Mouse (Mus musculus): Measurements from ENCODE around the gene Gpcpd1. TPM values are rescaled to one million over a fixed set of nuclear protein-coding genes. Genes with fewer than 3 reads are reported as not detected.

Gene Gpcpd1
- total RNA-seq, 2 experiments from 2014 or later = 72.0 to 72.4 TPM

DNA sequence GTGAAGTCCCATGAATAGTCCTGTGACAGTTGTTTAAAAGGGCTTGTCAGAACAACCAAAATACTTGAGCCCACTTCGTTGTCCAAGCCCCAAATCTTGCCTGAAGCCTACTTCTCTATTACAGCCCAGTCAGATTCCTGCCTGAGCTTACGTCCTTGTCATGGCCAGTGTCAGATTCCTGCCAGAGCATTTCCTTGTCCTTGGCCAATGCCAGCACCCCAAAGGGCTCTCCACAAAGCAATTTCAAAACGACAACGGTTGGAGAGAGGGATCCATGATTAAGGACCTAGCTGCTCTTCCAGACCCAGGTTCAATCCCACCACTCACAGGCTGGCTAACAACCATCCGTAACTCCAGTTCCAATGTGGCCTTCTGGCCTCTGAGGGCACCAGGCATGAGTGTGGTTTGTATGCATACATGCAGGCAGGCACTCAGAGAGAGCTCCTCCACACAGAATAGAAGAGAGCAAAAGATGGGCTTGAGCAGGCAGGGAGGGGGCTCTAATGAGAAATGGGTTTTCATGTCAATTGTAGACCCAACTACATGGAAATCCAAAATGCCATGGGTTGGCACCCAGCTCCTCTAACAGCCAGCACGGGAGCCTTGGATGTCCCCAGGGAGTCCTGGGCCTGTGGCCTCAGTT, 70.2 kb downstream of the Gpcpd1 start:
- DNase-seq = no peak

DNA sequence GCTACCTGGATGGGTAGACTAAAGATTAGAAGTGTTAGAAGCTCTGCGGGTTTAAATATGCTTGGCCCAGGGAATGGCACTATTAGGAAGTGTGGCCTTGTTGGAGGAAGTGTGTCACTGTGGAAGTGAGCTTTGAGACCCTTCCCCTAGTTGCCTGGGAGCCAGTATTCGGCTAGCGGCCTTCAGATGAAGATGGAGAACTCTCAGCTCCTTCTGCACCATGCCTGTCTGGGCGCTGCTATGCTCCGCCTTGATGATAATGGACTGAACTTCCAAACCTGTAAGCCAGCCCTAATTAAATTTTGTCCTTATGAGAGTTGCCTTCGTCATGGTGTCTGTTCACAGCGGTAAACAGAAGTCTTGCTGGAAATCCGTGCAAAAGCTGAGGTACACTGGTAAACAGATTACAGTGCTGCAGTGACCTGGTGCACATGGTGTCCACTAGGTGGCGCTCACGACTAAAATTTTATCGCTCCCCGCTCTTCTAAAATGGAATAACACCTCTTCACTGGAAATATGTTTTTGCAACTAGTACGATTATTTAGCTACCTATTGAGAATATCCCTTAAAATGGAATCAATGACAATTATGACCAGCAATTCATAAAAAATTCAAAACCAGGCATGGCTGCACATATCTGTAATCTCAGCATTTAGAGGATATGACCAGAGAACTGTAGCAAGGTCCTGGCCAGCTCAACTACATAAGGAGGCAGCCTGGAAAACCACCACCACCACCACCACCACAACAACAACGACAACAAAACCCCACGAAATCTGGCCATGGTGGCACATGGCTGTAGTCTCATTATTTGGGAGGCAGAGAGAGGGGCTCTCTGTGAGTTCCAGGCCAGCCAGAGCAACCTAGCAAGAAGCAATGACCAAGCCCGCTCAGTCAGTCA, 71.1 kb downstream of the Gpcpd1 start:
- DNase-seq = peak; percentile 79

DNA sequence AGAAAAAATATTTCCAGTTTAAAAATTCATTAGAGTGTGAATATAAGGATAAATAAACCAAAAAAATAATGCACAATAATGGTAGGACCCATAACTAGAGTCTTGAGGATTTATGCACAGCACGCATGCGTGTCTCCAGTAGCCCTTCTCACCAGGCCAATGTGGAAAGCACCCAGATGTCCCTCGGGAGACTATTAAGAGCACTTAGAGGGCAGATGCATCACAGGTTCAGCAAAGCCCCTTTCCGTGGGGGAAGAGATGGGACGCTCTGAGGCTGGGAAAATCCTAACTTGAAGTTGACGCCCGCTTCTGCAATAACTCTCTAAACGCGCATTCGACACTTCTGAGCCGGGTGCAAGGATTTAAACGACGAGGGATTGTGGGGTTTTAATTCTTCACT, 71.9 kb downstream of the Gpcpd1 start:
- no peak for DNase-seq

DNA sequence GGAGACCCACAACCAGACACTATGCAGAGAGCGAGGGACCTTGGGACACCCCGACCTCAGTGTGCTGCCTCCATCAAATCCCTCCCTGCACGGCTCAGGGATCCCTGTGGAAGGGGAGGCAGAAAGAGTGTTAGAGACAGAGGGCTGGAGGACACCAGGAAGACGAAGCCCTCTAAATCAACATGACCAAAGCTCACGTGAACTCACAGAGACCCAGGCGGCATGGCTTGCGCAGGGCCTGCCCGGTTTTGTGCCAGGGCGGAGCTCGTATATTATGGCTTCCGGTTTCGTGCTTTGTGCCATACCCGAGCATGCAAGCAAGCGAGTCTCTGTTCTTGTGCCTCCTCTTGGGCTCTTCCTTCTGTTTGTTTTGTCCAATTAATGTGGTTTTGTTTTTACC, 72.5 kb downstream of the Gpcpd1 start:
- no peak for DNase-seq

DNA sequence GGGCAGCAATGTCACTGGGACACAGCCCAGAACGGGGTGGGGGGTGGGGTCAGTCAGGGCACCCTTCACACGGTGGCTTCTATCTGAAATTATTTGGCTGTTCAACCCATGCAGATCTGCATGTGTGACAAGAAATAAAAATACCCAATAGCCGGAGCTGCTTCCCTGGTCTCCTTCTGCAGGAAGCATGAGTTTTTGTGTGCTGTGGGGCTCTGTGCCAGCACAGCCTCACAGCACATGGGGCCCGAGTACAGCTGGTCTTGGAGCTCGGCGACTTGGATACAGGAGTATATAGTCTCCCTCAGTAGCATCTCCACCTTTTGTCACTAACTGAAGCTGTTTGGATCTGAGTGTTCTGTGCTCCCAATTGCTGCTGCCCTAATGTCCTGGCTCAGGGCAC, 73.2 kb downstream of the Gpcpd1 start:
- no peak for DNase-seq

DNA sequence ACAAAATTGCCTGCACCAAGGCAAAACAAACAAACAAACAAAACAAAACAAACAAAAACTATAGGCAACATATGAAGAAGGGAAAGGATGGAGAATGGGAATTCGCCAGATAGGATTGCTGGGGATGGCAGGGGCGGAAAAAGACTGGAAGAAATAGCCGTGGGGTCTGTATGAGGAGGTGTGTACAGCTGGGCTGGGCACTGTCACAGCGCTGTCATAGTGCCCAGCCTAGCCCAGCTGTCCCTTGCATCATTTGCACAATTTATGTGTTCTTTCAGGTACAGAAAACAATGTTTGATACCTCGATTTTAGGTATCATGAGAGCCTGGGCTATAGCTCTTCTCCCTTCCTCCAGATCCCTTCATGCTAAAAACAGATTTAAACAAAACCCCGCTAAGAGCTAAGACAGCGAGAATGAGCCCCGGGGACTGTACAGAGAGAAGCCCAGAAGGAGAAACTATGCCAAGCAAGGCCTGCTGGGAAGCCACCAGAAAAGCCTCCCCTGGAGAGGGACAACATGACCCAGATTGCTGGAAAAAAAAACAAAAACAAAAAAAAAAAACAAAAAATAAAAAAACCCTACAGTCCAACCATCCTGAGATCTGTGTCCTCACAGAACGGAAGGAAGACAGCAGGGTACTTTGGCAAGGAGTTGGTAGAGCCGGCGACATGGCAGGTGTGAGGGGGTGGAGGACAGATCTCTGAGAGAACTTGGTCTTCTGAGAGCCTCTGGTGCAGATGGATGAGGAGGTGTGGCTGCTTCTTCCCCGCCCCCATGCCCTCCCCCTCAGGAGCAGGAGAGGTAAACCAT, 74.0 kb downstream of the Gpcpd1 start:
- no peak for DNase-seq

DNA sequence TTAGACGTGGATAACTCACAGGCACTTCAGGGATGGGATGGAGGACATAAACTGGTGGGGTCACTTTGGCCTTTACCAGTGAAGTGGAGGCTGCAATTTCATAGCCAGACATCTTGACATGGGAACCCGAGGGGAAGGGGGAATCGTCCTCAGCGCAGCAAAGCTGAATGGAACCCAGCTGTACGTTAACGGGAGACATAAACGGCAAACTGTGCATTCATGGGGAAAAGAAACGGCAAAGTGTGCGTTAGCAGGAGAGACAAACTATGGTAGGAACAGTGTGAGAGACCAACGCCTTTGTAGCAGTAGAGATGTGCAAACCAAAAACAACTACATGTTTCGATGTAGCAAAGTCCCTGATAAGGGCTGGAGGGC, 74.6 kb downstream of the Gpcpd1 start:
- DNase-seq = no peak

DNA sequence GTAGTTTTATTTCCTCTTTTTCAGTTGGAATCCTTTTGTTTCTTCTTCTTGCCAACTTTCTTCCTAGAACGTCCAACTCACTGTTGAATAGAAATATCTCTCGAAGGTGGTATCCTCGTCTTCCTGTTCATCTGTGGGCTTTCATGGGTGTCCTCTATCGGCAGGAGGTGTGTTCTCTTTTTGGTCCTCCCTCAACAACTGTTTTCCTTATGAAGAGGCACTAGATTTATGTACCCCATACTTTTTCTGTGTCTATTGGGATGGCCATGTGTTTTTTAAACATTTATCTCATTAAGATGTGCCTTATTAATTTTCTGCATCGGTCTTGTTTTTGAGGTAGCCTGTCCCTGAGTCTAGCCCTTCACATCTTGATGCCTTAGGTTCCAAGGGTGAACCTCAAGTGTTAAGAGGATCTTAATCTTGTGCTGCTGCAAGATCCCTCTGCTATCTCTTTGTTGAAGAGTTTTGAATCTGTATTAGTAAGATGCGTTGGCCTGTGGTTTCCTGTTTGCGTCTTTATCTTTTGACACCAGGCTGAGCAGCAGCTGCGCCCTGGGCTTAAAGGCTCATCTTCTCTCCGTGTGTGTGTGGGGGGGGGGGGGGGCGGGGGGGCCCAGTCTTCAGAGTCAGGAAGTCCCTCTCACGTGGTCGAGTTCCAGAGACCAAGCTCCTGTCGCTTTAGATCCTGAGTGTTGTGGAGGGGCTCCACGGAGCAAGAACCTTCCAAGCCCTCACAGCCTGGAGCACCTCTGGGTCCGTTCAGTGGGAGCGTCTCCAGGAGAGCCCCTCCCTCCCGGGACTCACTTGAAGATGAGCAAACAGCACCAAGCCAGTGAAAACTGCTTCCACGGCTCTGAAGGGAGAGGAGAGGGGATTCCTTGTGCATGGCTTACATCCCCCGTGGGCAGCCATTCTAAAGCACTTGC, 75.2 kb downstream of the Gpcpd1 start:
- no peak for DNase-seq

DNA sequence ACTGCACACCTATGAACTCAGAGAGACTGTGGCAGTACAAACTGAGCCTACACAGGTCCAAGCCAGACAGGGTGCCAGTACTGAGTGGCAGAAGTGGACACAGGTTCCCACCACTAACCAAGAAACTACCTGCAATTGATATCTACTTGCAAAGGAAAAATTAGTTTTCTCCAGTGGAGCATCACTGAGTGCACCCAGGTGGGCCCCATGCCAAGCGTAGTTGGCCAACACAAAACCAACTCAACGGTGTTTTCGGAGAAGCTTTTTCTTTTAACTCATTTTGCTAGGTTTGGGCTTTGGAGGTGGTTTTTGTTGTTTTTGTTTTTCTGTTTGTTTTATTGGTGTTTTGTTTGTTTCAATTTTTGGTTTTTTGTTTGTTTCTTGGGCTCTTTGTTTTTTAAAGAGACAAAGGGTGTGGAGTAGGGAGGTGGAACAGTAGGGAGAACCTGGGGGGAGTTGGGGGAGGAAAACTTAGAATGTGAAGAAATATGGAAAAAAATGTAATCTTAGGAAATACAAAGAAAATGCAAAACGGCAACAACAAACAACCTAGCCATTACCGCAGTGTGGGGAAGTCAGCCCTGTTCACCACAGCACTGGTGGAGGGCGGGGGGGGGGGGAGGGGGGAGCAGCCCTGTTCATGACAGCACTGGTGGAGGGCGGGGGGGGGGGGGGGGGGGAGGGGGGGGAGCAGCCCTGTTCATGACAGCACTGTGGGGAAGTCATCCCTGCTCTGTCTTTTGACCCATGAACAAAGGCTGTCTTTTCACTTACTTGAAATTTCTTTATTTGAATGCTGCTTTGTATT, 76.3 kb downstream of the Gpcpd1 start:
- no peak for DNase-seq

DNA sequence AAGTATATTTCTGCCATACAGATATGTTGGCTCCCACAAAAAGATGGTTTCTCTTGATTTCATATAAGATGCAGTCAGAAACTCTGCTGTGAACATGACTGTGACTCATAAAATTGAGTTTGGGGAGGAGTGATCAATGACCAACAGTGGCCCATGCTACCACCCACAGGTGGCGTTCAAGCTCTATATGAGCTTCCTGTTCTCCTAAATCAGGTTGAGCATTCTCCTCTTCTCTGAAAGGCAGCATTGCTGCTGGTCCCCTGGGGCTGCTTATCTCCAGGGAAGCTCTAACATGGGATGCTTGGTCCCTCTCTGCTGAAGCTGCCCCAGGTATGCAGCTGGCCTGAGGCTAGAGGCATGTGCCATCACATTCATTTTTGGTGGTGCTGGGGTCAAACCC, 77.8 kb downstream of the Gpcpd1 start:
- no peak for DNase-seq

DNA sequence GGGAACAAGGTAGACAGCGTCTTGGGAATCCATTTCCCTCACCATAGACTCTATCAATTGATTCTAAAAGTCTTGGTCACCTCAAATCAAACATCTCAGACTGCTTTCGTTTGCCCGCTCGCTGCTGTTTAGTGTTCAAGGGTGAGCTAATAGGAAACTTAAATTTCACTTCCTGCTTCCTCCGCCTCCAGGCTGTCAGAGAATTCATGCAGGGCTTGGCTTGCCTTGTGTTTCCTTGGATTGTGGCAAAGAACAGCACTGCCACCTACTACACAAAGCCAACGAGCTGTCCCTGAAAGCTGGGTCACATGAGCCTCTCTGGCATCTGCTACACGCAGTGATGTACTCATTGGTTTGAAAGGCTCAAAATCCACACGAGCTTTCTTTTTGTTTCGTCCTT, 78.3 kb downstream of the Gpcpd1 start:
- DNase-seq = no peak

DNA sequence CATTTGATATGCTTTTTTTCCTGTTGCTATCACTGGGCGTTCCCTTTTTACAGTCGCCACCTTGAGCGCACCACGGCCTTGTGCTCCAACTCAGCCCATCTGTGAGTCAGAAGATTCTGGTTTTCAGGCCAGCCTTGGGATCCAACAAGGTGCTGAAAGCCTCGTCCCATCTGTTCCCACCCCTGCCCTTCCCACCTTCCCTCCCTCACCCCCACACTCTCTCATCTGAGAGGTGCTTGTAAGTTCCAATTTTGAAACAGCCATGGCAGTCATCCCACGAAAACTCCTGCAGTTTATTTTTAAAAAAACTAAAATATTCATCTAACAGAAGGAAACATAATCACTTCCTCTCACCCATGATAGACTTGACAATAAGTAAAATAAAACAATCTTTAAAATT, 80.0 kb downstream of the Gpcpd1 start:
- DNase-seq = no peak

DNA sequence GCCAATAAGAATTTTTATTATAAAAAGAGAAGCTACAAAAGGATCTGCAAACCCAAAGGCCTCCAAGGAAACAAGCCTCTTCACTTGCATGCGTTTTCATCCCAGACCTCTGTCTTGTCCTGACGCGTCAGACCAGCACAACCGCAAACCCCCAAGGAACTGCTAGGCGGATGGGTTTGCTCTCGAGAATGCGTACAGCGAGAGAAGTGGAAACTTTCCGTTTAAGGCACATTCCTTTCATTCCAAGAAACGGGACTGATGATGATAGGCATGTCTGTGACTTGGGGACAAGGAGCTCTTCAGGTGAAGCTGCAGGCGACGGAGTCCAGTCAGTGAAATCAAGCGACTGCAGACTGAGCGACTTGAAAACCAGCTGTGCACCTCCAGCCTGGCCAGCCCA, 80.4 kb downstream of the Gpcpd1 start:
- DNase-seq = no peak

DNA sequence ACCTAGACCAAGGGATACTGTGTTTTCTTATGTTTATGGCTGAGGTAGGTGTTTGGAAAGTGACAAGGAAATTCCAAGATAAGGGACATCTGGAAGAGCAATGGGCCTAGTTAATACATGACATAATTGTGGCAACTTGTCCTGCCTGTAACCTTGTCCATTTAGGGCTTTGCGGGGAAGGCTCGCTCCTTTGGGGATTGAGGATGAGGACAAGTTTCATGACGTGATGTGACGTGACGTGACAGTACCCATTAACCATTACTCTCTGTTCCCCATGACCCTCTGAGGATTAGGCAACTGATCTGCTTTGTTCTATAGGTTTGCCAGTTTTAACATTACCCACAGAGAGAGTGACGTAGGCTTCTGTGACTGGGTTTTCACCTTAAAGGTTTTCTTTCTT, 81.7 kb downstream of the Gpcpd1 start:
- no peak for DNase-seq

DNA sequence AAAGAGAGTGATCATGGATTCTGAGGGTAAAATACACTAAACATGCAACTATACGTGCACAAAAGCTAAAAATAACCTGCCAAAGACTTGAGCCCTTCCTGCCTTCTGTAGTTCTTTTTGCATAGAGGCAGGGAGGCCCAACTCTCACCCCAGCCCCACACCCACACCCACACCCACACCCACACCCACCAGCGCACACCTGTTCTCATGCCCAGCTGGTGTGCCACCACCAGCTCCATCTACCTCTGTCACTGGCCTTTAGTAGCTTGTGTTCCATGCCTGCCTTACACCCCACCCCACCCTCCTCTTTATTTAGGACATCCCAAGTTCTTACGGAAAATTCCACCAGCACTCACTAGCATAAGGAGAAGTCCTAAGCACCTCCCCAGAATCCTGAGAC, 89.2 kb downstream of the Gpcpd1 start:
- DNase-seq = no peak

DNA sequence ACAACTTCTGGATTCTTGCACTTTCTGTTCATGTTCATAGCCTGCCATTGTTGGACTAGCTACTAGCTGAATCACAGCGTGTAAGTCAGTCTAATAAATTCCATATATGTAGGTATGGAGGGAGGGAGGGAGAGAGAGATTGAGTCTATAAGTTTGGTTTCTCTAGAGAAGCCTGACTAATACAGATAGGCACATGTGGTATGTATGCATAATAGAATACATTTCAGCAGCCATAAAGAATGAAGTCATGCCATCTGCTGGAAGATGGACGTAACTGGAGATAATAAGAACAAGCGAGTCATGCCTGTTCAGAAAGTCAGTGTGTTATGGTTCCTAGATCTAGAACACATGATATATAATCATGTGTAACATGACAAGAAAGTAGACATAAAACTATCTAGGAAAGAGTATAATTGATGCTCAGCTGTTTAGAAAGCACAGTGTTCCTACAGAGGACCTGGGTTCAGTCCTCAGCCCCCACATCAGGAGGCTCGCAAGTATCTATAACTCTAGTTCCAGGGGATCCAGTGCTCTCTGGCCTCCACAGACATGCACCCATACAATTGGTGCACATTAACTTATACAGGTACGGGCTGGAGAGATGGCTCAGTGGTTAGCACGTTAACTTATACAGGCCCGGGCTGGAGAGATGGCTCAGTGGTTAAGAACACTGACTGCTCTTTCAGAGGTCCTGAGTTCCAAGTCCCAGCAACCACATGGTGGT, 90.0 kb downstream of the Gpcpd1 start:
- DNase-seq = no peak

DNA sequence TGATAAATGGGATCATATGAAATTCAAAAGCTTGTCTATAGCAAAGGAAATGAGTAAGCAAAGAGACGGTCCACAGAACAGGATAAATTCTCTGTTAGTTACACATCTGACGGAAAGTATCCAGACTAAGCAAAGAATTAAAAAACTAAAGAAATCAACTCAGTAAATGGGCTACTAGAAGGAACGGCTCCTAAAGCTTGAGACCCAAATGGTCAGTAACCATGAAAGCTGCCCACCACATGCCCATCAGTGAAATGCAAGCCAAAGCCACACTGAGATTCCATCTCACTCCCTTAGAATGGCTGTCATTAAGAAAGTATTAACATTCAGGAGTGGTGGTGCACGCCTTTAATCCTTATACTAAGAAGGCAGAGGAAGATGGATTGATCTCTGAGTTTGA, 94.3 kb downstream of the Gpcpd1 start:
- DNase-seq = no peak

DNA sequence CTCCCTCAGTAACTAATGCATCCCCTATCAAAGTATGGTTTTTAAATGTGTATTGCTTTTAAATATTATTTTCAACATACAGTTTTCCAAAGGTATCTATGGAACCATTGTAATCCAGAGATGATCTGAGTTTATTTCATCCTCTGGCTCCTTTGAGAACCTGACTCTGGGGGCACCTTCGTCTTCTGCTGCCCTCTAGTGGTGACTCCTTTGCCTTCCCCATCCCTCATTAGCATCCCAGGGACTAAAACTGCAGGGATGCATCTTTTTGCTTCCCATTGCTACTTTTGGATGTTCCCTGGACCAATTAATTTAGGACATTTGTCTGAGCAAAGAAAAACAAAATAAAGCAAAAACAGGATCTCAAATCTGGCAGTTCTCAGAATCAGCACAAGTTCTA, 102.1 kb downstream of the Gpcpd1 start:
- peak; percentile 48 for DNase-seq

DNA sequence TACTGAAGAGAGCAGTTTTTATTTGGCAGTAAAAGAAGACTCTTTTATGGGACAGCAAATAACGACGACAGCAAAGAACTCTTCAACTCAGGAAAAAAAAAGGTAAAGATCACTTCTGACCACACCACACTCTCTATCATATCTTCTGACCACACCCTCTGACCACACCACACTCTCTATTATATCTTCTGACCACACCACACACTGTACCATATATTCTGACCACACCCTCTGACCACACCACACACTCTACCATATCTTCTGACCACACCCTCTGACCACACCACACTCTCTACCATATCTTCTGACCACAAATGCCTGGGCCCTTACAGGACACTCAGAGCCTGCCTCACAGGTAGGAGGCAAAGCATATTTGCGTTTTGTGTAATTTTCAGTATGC, 106.0 kb downstream of the Gpcpd1 start:
- no peak for DNase-seq
